Mouse (Mus musculus) megakaryocyte, embryonic 14.5 days (primary cell): ENCODE results near the gene Nutm1.

Experiments
- FLI1 ChIP-seq: IDR thresholded peaks from 2 replicates; pipeline ENCODE4 v1.6.1; 2012; ENCODE audit warnings: low read length, inconsistent platforms, mixed read lengths
- GATA1 ChIP-seq: IDR thresholded peaks from 3 replicates; pipeline ENCODE4 v1.6.1; 2012; ENCODE audit warnings: mixed read lengths, low read length, inconsistent platforms, borderline replicate concordance

GRCm38 (mm10) chr2:112298221-112298620, 39.1 kb upstream of the Nutm1 start:
- TF ChIP-seq GATA1 (no peak), FLI1 (no peak)
